Mouse (Mus musculus) embryonic fibroblast, embryonic 13.5 days (primary cell): Measurements from ENCODE around the gene Lrrc58.

ENCODE experiments used
- CTCF ChIP-seq: IDR thresholded peaks from 2 replicates; pipeline ENCODE4 v1.5.1; 2011; ENCODE audit warnings: mild to moderate bottlenecking, control low read depth, low read length, moderate library complexity, borderline replicate concordance; ENCODE audit not compliant: insufficient read depth
- POLR2A ChIP-seq: IDR thresholded peaks from 2 replicates; pipeline ENCODE4 v1.6.1; 2011; ENCODE audit warnings: low read depth, mild to moderate bottlenecking, control low read depth, low read length, moderate library complexity

GRCm38 (mm10) chr16:37853279-37853678, 14.9 kb upstream of the Lrrc58 start:
- TF ChIP-seq POLR2A, result no peak
- no peak for TF ChIP-seq CTCF
